In the genomic region with DNA sequence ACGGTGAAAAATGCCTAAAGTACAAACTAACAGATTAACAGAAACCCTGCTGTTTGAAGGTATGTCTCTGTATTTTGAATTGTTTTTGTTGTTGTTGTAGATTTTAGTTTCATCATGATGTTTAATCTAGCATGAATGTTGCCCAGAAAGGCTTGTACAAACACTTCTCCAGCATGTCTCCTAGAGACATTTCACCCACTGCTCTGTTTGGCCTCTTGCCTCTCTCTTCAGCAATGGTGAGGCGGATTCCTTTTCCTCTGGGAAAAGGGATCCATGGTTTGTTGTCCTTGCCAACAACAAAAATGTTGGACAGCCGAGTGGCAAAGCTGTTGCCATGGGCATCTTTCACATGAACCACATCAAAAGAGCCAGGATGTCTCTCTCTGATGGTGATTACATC, we compare ENCODE assay signal across 19 mouse cellular contexts. TPM values are rescaled to one million over a fixed set of nuclear protein-coding genes. Genes with fewer than 3 reads are reported as not detected.
DNase-seq lines count a peak whose midpoint lies in the region; ATAC-seq and TF ChIP-seq lines count a peak whose summit lies in the region.
"Had no signal": no experiment of that assay in that cellular context is flagged by ENCODE, and none has a peak within 500 bp of the region (broad histone marks: within the 10 kb centered on the region; RNA-seq: fewer than 3 reads in every experiment).

No protein-coding gene starts in this region.

- no peaks in the 10 kb centered on the region for H3K27me3 ChIP-seq in liver, postnatal 0 days (ENCODE audit: insufficient read depth, low read length)
- no peaks in the 10 kb centered on the region for H3K27me3 ChIP-seq in liver, embryonic 11.5 days (replicated peaks; ENCODE audit: control insufficient read depth, insufficient read depth, low read length)
- no peaks in the 10 kb centered on the region for H3K27me3 ChIP-seq in neural tube, embryonic 15.5 days (replicated peaks)
- H3K27me3 ChIP-seq: embryonic facial prominence, embryonic 12.5 days; forebrain, embryonic 12.5 days had no signal

- H3K4me1 ChIP-seq in liver, postnatal 0 days (ENCODE audit: insufficient read depth), result no peaks in the 10 kb centered on the region
- peaks cover 3% of the 10 kb centered on the region for H3K4me1 ChIP-seq in liver, embryonic 11.5 days (replicated peaks; ENCODE audit: control insufficient read depth, insufficient read depth, low read length)
- H3K4me1 ChIP-seq in neural tube, embryonic 15.5 days, result peaks cover 17% of the 10 kb centered on the region

- intact Hi-C loops in gastrocnemius, postnatal 36 days (cut with DNase I), result no loop called here

- H3K4me3 ChIP-seq in liver, postnatal 0 days (ENCODE audit: low read depth, low read length), result no peak overlapping the region
- H3K4me3 ChIP-seq in liver, embryonic 11.5 days (ENCODE audit: low read depth, low read length), result no peak overlapping the region
- H3K4me3 ChIP-seq in neural tube, embryonic 15.5 days (replicated peaks), result no peak overlapping the region
- H3K4me3 ChIP-seq: embryonic facial prominence, embryonic 10.5 days; embryonic facial prominence, embryonic 12.5 days; forebrain, embryonic 10.5 days; forebrain, embryonic 12.5 days had no signal

- no peak for TF ChIP-seq EP300 in liver, postnatal 0 days (IDR thresholded peaks at IDR 0.05; ENCODE audit: low read depth)

- peak; percentile 33; the same call in 1 of the 2 replicates for ATAC-seq in liver, postnatal 0 days
- ATAC-seq in liver, embryonic 11.5 days (replicated peaks; ENCODE audit: low FRiP score), result no peak
- no peak for ATAC-seq in neural tube, embryonic 15.5 days (ENCODE audit: low FRiP score)
- ATAC-seq: forebrain, embryonic 14.5 days; forebrain, embryonic 16.5 days had no signal

- H3K27ac ChIP-seq in liver, postnatal 0 days (ENCODE audit: low read depth), result 0 out of 2 replicates have a peak overlapping the region, but pooled peaks have one; percentile 44
- H3K27ac ChIP-seq in liver, embryonic 11.5 days (ENCODE audit: low read depth, low read length), result no peak overlapping the region
- H3K27ac ChIP-seq in neural tube, embryonic 15.5 days (replicated peaks), result no peak overlapping the region
- H3K27ac ChIP-seq: embryonic facial prominence, embryonic 10.5 days; embryonic facial prominence, embryonic 12.5 days; forebrain, embryonic 10.5 days; forebrain, embryonic 12.5 days had no signal

- no peak for TF ChIP-seq CTCF in liver, postnatal 0 days (IDR thresholded peaks at IDR 0.05; ENCODE audit: low read depth)

- H3K9ac ChIP-seq in liver, postnatal 0 days (replicated peaks), result no peak overlapping the region
- H3K9ac ChIP-seq in liver, embryonic 11.5 days (ENCODE audit: low read depth, low read length), result no peak overlapping the region
- no peak overlapping the region for H3K9ac ChIP-seq in neural tube, embryonic 15.5 days (replicated peaks)
- H3K9ac ChIP-seq: embryonic facial prominence, embryonic 12.5 days; forebrain, embryonic 12.5 days had no signal

- 68% methylated on average over 3 of the region's 3 CpGs for WGBS in liver, postnatal 0 days (ENCODE audit: insufficient replicate concordance)
- WGBS in liver, embryonic 11.5 days, result 88% methylated on average over 3 of the region's 3 CpGs
- 68% methylated on average over 3 of the region's 3 CpGs for WGBS in neural tube, embryonic 15.5 days

- H3K9me3 ChIP-seq in liver, postnatal 0 days (ENCODE audit: low read length), result no peaks in the 10 kb centered on the region
- H3K9me3 ChIP-seq in liver, embryonic 11.5 days (ENCODE audit: control insufficient read depth, low read length), result no peaks in the 10 kb centered on the region
- no peaks in the 10 kb centered on the region for H3K9me3 ChIP-seq in neural tube, embryonic 15.5 days (replicated peaks)
- H3K9me3 ChIP-seq: embryonic facial prominence, embryonic 10.5 days; embryonic facial prominence, embryonic 12.5 days; forebrain, embryonic 12.5 days had no signal

- no peak for DNase-seq in liver, postnatal 0 days
- DNase-seq in liver, embryonic 11.5 days (ENCODE audit: low spot score), result no peak
- peak; percentile 5 for DNase-seq in fat pad, adult 2 months (ENCODE audit: extremely low read depth, low read depth, low spot score)
- DNase-seq in gastrocnemius, postnatal 36 days, result no peak
- DNase-seq: adrenal gland, adult 8-10 months; adrenal gland, postnatal 14 days; adrenal gland, postnatal 36 days; cerebellum, adult 11-12 months; cerebellum, adult 2 months; cerebellum, adult 9-10 months; cerebellum, postnatal 10 days; cerebellum, postnatal 25 days had no signal

- no peaks in the 10 kb centered on the region for H3K36me3 ChIP-seq in liver, postnatal 0 days (replicated peaks; ENCODE audit: insufficient read depth, low read length)
- no peaks in the 10 kb centered on the region; the same call in 1 of the 2 replicates for H3K36me3 ChIP-seq in liver, embryonic 11.5 days (ENCODE audit: control insufficient read depth, insufficient read depth, low read length)
- H3K36me3 ChIP-seq in neural tube, embryonic 15.5 days, result no peaks in the 10 kb centered on the region
- H3K36me3 ChIP-seq: embryonic facial prominence, embryonic 12.5 days had no signal

- H3K4me2 ChIP-seq in liver, postnatal 0 days (ENCODE audit: low read depth, low read length), result no peak overlapping the region
- no peak overlapping the region for H3K4me2 ChIP-seq in liver, embryonic 11.5 days
- H3K4me2 ChIP-seq in neural tube, embryonic 15.5 days, result no peak overlapping the region
- H3K4me2 ChIP-seq: embryonic facial prominence, embryonic 12.5 days; forebrain, embryonic 12.5 days had no signal

RNA-seq across cellular contexts. Expression of a gene that starts 17.9 kb away (rescaled TPM):
- polyA plus RNA-seq in liver, postnatal 0 days (2015; fragmentation: Nextera tagmentation; extraction: Ambion mirVana), result 4.0 and 5.2 TPM in 2 replicates
- polyA plus RNA-seq in liver, embryonic 11.5 days (2014; fragmentation: Nextera tagmentation; extraction: Ambion mirVana), result 39.0 and 39.9 TPM in 2 replicates
- total RNA-seq in gastrocnemius, postnatal 36 days (2021), result 1 to 10 TPM; 6.4 to 6.8 TPM
- polyA plus RNA-seq in neural tube, embryonic 15.5 days (2015; fragmentation: Nextera tagmentation; extraction: Ambion mirVana), result 49.9 and 52.3 TPM in 2 replicates
